In genomic region chr19:5082005-5082404, GRCm38 (mm10) we compare ENCODE assay signal across 21 mouse cellular contexts. TPM values are rescaled to one million over a fixed set of nuclear protein-coding genes. Genes with fewer than 3 reads are reported as not detected.
"Had no signal": no experiment of that assay in that cellular context is flagged by ENCODE, and none has a peak within 500 bp of the region (broad histone marks: within the 10 kb centered on the region; RNA-seq: fewer than 3 reads in every experiment).

No protein-coding gene starts in this region.

- H3K27ac ChIP-seq: kidney, embryonic 15.5 days; limb, embryonic 12.5 days; limb, embryonic 15.5 days; liver, embryonic 13.5 days; macrophage; midbrain, embryonic 12.5 days; midbrain, embryonic 15.5 days; neural tube, embryonic 12.5 days; neural tube, embryonic 15.5 days; stomach, embryonic 15.5 days had no signal

- DNase-seq: kidney, adult 8-10 months; kidney, postnatal 10 days; kidney, postnatal 36 days; left cerebral cortex, postnatal 4 days; liver, embryonic 13.5 days; lung, adult 2 months; lung, postnatal 14 days; right cerebral cortex, adult 18-20 months; right cerebral cortex, postnatal 14 days; right cerebral cortex, postnatal 4 days; thymus, postnatal 25 days had no signal

- H3K4me3 ChIP-seq: kidney, embryonic 15.5 days; limb, embryonic 12.5 days; limb, embryonic 15.5 days; liver, embryonic 13.5 days; midbrain, embryonic 12.5 days; midbrain, embryonic 15.5 days; neural tube, embryonic 12.5 days; neural tube, embryonic 15.5 days; stomach, embryonic 15.5 days had no signal

- H3K9me3 ChIP-seq: kidney, embryonic 15.5 days; limb, embryonic 12.5 days; limb, embryonic 15.5 days; liver, embryonic 13.5 days; midbrain, embryonic 12.5 days; midbrain, embryonic 15.5 days; neural tube, embryonic 12.5 days; neural tube, embryonic 15.5 days; stomach, embryonic 15.5 days had no signal

- H3K36me3 ChIP-seq: kidney, embryonic 15.5 days; limb, embryonic 12.5 days; limb, embryonic 15.5 days; liver, embryonic 13.5 days; midbrain, embryonic 12.5 days; midbrain, embryonic 15.5 days; neural tube, embryonic 12.5 days; neural tube, embryonic 15.5 days; stomach, embryonic 15.5 days had no signal

- ATAC-seq: midbrain, embryonic 15.5 days had no signal

- H3K9ac ChIP-seq: kidney, embryonic 15.5 days; limb, embryonic 12.5 days; limb, embryonic 15.5 days; liver, embryonic 13.5 days; midbrain, embryonic 12.5 days; midbrain, embryonic 15.5 days; neural tube, embryonic 12.5 days; neural tube, embryonic 15.5 days; stomach, embryonic 15.5 days had no signal

RNA-seq across cellular contexts. Expression of gene Tmem151a, which starts 3.3 kb away (rescaled TPM):
- total RNA-seq: megakaryocyte, adult 5-6 weeks had no signal

RNA-seq across cellular contexts. Expression of gene Cd248, which starts 14.1 kb away (rescaled TPM):
- polyA plus RNA-seq: macrophage had no signal

RNA-seq across cellular contexts. Expression of gene Cnih2, which starts 16.3 kb away (rescaled TPM):
- total RNA-seq: megakaryocyte, adult 5-6 weeks had no signal
- polyA plus RNA-seq: macrophage had no signal
